ENCODE assay signal across 11 mouse cellular contexts in the genomic region with DNA sequence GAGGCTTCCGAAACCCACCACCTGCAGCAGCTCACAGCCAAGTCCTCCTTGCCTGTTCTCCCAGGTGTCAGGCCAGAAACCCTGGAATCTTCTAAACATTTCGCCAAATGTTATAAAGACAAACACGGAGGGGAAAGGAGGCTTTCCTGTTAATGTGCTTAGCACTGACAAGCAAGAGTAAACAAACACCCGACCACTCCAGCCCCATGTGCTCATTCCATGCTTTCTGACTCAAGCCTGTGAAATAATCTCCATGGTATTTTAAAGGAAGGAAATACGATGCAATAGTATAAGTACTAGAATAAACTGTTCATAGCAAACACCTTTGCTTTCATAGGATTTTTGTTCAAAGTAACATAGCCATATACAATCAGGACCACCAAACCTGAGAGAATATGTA. TPM values are rescaled to one million over a fixed set of nuclear protein-coding genes. Genes with fewer than 3 reads are reported as not detected.
DNase-seq lines count a peak whose midpoint lies in the region; ATAC-seq and TF ChIP-seq lines count a peak whose summit lies in the region.
"Had no signal": no experiment of that assay in that cellular context is flagged by ENCODE, and none has a peak within 500 bp of the region (broad histone marks: within the 10 kb centered on the region; RNA-seq: fewer than 3 reads in every experiment).

No protein-coding gene starts in this region.

- peak overlapping the region; percentile 50 for H3K27ac ChIP-seq in gastrocnemius, adult 2 months
- H3K27ac ChIP-seq in neural tube, embryonic 13.5 days (replicated peaks), result peak overlapping the region; percentile 95
- H3K27ac ChIP-seq in liver, embryonic 12.5 days, result peak overlapping the region; percentile 64

- H3K36me3 ChIP-seq in neural tube, embryonic 13.5 days, result no peaks in the 10 kb centered on the region
- no peaks in the 10 kb centered on the region for H3K36me3 ChIP-seq in liver, embryonic 12.5 days

- intact Hi-C loops in gastrocnemius, adult 2 months (cut with DNase I), result no loop called here
- intact Hi-C loops in left cerebral cortex, postnatal 4 days (cut with DNase I), result no loop called here

- 0 out of 2 replicates have a peak overlapping the region, but pooled peaks have one; percentile 42 for H3K9ac ChIP-seq in neural tube, embryonic 13.5 days
- no peak overlapping the region for H3K9ac ChIP-seq in liver, embryonic 12.5 days

- H3K9me3 ChIP-seq in neural tube, embryonic 13.5 days, result no peaks in the 10 kb centered on the region
- no peaks in the 10 kb centered on the region for H3K9me3 ChIP-seq in liver, embryonic 12.5 days (replicated peaks)
- H3K9me3 ChIP-seq: megakaryocyte, embryonic 14.5 days had no signal

- no peak overlapping the region for H3K4me2 ChIP-seq in neural tube, embryonic 13.5 days
- H3K4me2 ChIP-seq in liver, embryonic 12.5 days, result no peak overlapping the region

- 66% methylated on average over 5 of the region's 5 CpGs for WGBS in neural tube, embryonic 13.5 days
- WGBS in liver, embryonic 12.5 days (ENCODE audit: insufficient replicate concordance), result 57% methylated on average over 5 of the region's 5 CpGs

- no peak overlapping the region for H3K4me3 ChIP-seq in gastrocnemius, adult 2 months
- H3K4me3 ChIP-seq in neural tube, embryonic 13.5 days, result no peak overlapping the region
- H3K4me3 ChIP-seq in liver, embryonic 12.5 days, result no peak overlapping the region
- H3K4me3 ChIP-seq: megakaryocyte, embryonic 14.5 days had no signal

- H3K27me3 ChIP-seq in neural tube, embryonic 13.5 days, result no peaks in the 10 kb centered on the region
- no peaks in the 10 kb centered on the region for H3K27me3 ChIP-seq in liver, embryonic 12.5 days (replicated peaks)
- H3K27me3 ChIP-seq: megakaryocyte, embryonic 14.5 days had no signal

- no peak for ATAC-seq in neural tube, embryonic 13.5 days (ENCODE audit: low read depth)
- ATAC-seq in liver, embryonic 12.5 days, result no peak
- ATAC-seq: activated CD4-positive, CD25-positive, alpha-beta regulatory T cell, adult 4 months; inflammation-experienced regulatory T-cells, adult 6 months had no signal

- no peak for DNase-seq in gastrocnemius, adult 2 months
- DNase-seq in gastrocnemius, postnatal 4 days (ENCODE audit: low spot score in 2 of 2), result no peak
- no peak for DNase-seq in neural tube, embryonic 10.5 days (ENCODE audit: extremely low spot score, low spot score)
- no peak for DNase-seq in frontal cortex, postnatal 25 days (ENCODE audit: low spot score in 2 of 2)
- DNase-seq in left cerebral cortex, postnatal 4 days, result no peak
- no peak for DNase-seq in natural killer cell, adult 2 months (ENCODE audit: low spot score in 2 of 2)

- TF ChIP-seq CTCF in gastrocnemius, adult 2 months (IDR thresholded peaks at IDR 0.05), result no peak

- H3K4me1 ChIP-seq in neural tube, embryonic 13.5 days (replicated peaks), result peaks cover 72% of the 10 kb centered on the region
- peaks cover 85% of the 10 kb centered on the region for H3K4me1 ChIP-seq in liver, embryonic 12.5 days

RNA-seq across cellular contexts. Expression of gene Gna12, which starts 38.0 kb away (rescaled TPM):
- 10 to 100 TPM; 21.7 to 29.8 TPM for total RNA-seq in gastrocnemius, adult 2 months (2021)
- total RNA-seq in gastrocnemius, postnatal 4 days (2021), result 10 to 100 TPM; 52.0 to 55.5 TPM
- polyA plus RNA-seq in neural tube, embryonic 13.5 days (2015; fragmentation: Nextera tagmentation; extraction: Ambion mirVana), result 20.5 and 35.0 TPM in 2 replicates
- polyA plus RNA-seq in liver, embryonic 12.5 days (2016; fragmentation: Nextera tagmentation; extraction: Ambion mirVana), result 33.8 TPM in 2 replicates
- total RNA-seq in left cerebral cortex, postnatal 4 days (2021), result 10 to 100 TPM; 77.3 to 82.0 TPM
